Mouse (Mus musculus) gonadal fat pad, adult 2 months (tissue): Measurements from ENCODE around the gene Hlcs. TPM values are rescaled to one million over a fixed set of nuclear protein-coding genes. Genes with fewer than 3 reads are reported as not detected.

Source experiments
- DNase-seq: peaks from one replicate; pipeline ENCODE4 v3.0.0-alpha.2; 2012; ENCODE audit warnings: low read depth
- polyA plus RNA-seq: library from polyadenylated mRNA; depleted of rRNA; stranded (reverse); fragments of >200 nt; gene quantifications from 2 replicates; pipeline ENCODE4 v1.2.3, GENCODE M21; 2012

Gene Hlcs
- polyA plus RNA-seq, 1 experiment, result 13.0 TPM

DNA sequence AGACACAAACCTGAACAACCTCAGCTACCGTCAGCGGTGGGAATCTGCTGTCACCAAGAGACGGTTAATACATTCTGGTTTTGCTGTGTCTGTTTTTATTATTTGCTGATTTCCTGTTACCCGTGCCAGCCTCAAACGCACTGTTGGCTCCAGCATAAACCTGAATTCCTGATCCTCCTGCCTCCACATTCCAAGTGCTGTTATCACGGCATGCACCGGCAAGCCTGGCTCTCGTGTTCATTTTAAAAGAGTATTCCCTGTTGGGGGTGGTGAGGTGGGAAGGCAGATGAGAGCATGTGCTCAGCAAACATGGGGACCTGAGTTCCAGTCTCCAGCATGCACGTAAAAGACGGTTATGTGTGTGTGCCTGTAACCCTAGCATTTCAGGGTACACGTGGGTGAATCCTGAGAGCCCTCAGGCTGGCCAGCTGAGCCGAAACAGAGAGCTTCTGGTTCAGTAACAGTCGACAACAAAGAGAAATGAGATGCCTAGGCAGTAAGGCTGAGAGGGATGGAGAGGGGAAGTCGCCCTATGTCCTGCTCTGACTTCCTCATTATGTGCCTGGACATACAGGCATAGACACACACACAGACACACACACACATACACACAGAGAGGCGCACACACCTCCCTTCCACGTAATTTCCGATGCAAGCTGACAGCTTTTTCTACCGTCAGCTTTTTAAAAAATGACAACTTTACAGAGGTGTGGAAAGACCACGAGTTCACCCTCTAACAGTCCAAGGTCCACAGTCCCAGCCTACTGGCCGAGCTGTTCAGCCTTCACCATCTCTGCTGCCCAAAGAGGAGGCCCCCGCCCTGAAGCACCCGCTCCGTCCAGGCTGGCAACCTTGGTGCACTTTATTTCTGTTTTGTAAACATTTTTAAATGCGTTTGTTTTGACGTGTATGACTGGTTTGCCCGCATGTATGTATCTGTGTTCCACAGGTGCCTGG lies 107.6 kb downstream of the Hlcs start:
- DNase-seq, result no peak

DNA sequence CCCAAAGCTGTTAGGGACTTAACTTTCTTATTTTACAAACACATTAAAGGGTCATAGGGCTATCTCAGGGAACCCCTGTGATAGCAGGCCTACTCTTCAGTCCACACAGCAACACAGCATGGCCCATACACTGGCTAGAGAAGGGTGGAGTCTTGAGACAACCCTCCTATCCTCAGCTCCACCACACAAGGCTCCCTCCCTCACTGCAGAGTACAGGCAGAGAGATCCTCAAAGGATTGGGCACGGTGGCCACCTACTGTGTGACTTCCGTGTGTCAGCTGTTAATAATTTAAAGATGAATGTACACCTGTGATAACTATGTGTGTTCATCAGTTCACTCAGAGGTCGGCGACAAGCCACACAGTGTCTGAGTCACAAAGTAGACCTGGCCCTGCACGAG lies 112.0 kb downstream of the Hlcs start:
- DNase-seq, result no peak

DNA sequence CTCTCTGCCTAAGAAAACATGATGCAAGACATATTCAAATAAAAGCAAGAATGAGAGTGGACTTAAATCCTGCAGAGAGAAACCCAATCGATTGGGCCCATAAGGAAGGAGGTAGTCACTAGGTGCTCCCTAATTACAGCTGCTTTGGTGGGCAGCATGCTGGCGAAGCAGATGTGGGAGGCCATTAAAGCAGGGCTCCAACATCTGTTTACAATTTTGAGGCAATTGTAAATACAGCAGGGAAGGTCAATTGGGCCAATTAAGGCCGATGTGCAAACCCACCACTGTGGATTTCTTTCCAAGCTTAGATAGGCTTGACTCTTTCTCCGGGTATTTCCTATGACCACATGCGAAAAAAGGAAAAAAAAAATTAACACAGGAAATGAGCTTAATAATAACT lies 117.5 kb downstream of the Hlcs start:
- no peak for DNase-seq

DNA sequence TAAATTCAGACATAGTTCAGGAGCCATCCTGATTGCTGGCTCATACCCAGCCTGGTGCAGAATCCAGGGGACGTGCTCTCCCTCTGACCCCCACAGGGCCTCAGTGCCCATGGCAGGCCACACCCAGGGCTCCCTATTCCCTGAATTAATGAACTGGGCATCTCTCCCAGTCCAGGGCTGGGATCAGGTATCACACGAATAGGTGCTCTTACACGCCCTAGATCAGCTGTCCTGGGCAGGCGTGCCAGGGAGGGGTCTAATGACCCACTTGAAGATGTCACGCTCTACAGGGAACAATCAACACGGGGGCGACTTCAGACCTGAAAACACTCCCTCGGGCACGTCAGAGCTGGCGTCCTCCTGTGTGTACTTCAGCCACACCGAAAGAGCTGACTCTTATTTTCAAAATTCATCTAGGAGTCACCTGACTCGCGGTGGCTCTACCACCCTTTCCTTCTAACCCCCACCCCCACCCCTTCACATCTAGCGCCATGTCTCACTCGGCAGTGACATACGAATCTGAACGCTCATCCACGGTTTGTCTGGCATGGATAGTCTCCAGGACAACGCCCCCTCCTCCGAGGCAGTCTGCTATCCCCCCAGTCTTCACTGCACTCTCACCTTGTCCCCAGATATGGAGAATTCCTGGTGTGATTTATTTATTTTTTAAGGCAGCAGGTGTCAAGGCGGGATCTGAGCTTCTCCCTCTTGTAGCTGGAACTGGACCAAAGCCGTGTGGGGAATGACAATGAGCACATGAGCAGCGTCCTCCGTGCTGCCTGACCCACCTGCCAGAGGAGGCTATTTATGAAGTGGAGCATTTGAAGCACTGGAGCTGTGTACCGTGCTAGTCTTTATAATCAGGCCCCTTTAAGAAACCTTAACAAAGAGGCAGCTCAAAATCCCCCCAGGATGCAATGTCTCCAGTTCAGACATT lies 121.7 kb downstream of the Hlcs start:
- DNase-seq, result no peak

DNA sequence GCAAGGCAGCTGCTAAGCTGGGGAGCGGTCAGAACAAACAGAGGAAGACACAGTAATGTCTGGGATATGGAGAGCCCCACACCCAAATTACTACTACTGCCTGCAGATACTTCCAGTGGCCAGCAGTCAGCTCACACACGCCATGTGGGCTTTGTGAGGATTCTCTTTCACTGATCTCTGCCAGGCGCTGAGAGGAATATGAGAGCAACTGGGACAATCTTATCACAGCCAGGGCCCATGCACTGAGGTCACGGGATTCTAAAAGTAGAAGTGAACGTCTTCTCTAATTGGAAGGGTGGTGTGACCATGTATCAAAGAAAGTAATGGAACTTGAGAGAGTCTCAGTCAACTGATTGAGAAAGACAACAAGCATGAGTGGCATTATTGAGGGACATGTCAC lies 123.1 kb downstream of the Hlcs start:
- no peak for DNase-seq

DNA sequence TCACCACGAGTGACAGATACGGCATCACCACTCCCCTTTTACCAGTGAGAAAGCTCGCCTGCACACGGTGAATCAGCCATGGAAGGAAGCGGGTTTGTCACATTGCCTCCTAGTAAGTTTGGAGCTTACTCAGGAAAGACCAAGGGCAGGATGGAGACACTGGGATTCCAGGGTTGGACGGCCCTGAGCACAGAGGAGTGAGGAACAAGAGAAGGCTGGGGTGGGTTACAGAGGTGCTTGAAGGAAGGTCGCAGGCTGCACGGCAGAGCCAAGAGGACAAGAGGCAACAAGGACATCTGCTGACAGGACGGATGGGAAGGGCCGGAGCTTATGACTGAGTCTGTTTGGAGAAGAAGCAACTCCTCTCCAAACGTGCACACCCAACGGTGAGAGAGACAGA lies 126.8 kb downstream of the Hlcs start:
- no peak for DNase-seq

DNA sequence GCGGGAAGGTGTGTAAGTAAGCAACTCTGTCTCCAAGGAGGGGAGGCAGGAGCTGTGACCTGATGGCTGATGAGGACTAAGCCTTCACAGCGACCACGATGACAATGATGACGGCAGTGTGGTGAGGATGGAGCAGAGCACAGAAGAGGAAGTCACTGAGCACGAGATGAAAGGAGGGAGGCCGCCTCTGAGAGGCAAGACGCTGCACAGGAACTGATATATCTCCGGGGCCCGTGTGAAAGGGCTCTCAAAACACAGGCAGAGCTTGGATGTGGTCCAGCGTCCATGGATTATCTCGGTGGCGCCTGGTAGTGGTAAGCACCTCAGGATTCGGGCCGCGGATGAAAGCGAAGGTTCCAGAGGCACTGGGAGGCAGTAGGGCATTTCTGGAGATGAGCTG lies 127.9 kb downstream of the Hlcs start:
- no peak for DNase-seq

DNA sequence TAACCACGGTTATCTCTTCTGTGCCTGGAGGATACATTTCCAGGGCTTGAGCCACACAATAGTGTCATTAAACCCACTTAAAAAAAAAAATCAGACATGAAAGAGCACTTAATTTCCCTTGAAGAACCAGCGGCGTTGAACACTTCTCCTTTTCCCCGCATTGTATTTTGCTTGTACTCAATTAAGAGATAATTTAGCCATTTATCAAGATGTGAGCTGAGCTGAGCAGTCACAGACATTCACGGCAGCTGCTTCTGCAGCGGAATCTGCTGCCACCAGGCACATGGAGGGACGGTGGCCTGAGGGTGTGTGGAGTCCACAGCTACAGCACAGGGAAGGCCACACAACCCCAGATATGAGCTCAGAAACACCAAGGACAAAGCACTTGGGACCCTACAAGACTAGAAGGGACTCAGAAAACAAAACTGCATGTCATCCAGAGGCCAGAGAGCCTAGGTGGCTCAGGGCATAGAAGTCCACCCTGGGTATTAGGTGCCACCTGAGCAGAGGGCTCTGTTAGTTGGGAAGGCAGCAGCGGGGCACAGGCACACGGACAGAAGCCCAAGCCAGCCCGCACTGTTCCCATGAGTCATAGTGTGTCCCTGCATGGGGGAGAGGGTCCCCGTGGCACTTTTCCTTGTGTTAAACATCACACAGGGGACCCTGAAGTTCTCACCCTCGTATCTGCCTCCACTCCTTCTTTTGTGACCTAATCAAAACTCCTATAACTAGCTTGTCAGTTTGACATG lies 133.1 kb downstream of the Hlcs start:
- DNase-seq, result no peak

DNA sequence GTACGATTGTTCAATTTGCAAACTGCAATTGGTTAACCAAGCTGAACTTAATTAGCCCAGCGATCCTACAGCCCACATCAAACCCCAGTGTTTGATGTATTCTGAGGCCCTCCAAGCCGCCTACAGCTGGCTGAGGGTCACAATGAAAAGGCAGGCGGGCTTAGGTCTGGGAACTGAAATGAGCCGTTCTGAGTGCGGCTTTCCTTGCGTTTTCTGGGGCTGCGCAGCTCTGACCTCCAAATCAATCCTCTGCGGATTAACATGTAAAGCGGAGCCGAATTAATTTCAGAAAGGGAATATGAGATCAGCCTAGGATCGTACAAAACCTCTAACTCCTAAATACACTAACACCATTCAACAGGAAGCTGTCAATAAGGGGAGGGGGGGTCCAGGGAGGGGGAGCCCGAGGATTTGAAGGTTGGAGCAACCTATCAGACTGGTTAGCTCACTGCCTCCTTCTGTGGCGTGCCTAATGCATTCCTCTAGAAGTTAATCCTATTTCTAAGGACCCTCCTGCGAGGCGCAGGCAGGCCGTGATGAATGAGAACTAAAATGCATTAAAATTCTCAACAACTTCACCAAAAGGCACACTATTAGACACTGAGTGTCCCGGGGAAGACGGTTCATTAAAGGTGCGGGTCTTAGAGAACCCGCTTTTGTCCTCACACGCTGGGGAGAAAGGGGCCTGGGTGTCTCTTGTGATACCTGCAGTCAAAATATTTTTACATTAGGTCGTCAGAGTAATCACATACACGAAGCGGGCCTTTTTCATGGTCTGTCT lies 133.8 kb downstream of the Hlcs start:
- no peak for DNase-seq

DNA sequence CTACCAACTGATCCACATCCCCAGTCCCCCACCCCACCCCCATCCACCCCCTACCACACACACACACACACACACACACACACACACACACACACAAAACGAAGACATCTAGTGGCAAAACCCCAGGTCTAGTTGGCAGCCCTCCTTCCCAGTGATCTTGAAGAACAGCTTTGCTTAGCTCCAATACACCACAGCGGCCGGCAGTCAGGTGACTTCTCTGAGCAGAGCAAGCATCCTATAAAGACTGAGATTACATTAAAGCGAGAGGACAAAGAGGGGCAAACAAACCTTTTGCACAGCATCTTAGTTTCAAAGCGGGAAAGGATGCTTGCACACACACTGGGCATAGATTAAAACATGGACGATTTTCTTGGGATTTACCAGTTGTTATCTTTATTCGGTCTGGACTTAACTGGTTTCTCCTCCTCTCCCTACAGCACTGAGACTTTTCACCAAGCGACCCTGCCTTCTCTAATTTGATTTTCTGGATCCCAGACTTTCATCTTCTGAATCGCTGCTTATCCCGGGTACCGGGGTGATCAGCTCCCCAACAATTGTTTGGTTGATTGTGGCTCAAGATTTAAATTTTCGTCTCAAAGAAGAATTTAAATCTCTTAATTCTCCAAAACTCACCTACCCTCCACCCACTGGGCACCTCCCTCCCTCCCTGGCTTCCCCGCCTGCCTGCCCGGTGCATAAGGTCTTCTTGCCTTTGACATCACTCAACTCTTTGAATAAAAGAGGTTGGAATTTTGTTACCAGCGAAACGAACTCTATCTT lies 134.7 kb downstream of the Hlcs start:
- DNase-seq, result no peak

DNA sequence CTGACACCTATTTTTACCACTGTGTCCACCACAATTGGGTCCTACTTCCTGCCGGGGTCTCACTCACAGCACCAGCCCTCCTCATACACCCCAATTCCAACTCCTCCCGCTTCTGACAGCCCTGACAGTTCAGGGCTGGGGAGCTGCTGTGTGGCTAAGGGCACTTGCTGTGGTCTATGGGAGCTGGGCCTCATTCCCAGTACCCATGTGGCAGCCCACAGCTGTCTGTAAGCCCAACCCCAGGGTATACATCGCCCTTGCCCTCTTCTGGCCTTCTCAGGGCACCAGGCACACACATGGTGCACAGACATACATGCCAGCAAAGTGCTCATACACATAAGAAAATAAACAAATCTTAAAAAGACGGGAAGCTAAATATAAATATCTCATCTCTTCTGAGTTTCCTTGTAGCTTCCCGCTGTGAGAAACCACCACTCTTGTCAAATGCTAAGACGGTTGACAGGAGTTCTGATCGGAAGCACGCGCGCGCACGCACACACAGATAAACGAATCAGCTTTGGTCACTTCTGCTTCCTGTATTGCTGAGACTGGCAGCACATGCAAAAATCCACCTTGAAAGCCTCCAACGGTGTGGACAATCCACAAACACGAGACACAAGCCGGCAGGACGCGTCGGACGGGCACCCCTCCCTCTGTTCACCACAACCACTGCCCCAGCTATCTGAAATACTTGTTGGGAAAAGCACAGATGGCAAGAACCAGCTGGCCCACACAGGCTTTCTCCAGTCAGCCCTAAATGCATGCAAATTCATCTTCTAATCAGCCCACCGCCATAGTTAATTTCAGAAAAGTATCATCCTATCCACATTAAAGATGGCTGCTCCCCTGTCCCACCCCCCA lies 136.1 kb downstream of the Hlcs start:
- no peak for DNase-seq

DNA sequence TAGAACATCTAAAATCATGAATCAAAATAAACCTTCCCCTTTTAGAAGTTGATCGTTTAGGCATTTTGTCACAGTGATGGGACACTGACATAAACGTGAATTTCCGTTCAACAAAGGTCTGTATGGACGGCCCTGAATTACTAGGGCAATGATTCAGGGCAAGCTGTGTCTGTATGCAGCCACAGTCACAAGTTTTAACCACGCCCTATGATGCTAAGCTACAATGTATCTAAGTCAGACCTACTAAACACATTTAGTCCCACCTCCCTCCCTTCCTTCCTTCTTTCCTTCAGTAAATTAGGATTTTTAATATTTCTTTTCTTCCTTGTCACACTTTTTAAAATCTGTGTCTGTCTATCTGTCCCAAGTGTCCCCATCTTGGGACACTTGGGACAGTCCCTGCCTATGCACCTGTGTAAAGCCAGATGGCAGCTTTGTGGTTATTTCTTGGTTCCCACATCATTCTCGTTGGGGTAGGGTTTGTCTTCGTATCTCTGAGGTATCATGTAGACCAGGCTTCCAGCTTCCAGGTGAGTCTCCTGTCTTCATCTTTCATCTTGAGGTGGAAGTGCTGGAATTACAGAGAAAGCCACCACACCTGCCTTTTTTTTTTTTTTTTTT lies 137.9 kb downstream of the Hlcs start:
- DNase-seq, result no peak

DNA sequence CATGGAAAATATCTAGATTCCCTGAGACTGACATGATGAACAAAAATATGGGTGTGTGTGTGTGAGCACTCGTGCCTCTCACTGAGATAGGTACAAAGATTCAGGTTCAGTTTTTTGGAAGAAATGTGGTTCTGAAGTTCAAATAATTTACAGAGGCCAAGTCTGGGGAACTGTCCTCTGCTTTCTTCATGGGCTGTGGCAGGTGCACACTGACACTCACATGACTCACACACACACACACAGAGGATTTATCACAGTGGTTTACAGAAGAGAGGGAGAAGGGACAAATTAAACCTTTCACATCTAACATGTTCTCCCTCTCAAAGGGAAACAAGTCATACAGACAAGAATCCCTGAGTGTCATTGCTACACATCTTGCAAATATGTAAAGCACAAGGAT lies 140.0 kb downstream of the Hlcs start:
- no peak for DNase-seq

DNA sequence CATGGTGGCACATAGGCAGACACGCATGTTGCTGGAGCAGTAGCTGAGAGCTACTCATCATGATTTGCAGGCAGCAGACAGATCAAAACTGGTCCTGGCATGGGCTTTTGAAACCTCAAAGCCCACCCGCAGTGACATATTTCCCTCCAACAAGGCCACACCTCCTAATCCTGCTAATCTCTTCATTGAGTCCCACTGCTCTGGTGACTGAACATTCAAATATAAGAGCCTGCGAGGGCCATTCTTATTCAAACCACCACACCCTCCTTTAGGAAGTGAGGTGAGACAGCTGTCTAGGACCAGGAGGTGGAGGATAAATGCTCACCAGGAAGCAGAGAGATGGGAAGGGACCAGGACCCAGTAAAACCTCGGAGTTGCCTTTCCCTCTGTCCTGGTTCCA lies 143.2 kb downstream of the Hlcs start:
- no peak for DNase-seq

DNA sequence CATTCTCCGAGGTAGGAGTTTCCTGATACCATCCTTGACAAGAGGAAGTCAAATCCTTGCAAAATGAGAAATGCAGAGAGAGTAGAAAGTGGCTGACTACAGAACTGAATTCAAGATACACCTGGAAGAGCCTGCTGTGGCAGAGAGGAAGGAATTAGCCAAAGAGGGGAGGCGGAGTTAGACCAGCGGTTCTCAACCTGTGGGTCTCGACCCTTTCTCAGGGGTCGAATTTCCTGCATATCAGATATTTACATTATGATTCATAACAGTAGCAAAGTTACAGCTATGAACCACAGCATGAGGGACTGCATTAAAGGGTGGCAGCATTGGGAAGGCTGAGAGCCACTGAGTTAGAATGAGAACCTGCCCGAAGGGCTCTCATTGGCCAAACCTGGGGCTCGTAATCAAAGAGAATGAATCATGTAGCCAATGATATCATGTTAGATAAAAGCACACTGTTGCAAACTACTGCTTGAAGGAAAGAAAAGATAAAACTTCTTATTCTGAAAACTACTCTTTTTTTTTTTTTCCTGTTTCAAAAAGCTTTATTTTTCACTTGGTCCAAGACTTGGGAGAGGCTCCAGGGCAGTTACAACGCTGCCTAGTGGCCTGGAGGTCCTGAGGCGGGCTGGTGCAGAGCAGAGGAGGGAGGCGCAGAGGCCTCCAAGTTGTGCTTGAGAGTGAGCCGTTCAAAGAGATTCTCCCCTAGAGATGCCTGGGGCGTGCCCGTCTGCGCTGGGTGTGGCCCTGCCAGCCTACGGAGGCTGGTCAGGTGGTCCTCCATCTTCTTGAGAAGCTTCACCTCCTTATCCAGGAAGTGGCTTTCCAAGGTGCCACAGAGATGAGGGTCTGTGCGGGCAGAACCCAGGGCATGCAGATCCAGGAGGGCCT lies 144.5 kb downstream of the Hlcs start:
- DNase-seq, result no peak

DNA sequence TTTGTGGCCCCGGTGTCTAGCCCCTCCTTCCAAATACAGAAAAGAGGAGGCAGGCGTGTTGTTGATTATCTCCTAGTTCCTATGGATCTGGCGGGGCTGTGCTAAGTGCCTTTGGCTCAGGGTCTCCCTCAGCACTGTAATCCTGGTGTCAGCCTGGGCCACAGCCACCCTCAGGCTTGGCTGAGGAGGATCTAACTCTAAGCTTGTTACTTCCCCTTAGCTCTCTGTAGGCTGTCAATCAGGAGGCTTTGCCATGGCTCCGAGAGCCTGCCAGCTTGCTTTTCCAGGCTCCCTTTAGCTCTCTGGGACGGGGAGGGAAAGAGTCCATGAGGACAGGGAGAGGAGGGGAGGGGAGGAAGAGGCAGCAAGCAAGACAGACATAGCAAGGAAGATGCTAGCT lies 148.4 kb downstream of the Hlcs start:
- DNase-seq, result no peak

DNA sequence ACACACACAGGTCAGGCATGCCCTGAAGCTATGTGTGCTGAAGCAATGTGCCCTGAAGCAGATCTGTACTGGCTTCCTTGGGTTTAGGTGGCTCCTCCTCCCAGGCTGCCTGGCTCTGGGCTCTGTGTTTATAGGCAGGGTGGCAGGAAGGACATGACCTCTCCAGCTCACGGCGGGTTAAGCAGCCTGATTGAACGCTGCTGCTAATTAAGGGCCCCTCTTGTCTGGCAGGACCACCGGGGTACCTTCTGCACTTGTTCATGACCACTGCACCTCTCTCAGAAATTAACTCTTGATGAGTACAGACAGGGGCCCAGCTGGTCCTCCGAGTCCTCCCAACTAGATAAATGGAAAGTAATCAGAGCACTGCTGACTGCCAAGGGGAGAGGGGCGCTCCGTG lies 149.1 kb downstream of the Hlcs start:
- DNase-seq, result no peak

DNA sequence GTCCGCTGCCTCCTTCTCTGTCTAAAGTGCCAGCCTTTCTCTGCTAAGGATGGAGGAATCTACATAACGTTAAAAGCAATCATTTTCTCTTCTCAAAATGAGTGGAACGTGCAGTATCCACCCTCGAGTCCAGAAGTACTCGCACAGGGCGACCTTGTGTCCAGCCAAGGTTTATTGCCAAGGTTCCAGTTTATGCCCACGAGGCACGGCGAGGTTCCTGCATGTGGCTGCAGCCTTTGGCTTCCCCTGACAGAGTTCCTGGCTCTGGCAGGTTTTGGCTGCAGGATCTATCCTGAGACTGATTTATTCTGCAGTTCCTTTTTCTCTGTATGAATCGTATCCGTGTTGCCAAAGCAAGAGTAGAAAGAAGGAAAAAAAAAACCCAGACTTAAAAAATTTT lies 150.3 kb downstream of the Hlcs start:
- DNase-seq, result no peak
